Comparison of ENCODE assay signal across 33 mouse cellular contexts in genomic region chrX:93931694-93932093, GRCm38 (mm10). TPM values are rescaled to one million over a fixed set of nuclear protein-coding genes. Genes with fewer than 3 reads are reported as not detected.
"Had no signal": no experiment of that assay in that cellular context is flagged by ENCODE, and none has a peak within 500 bp of the region (broad histone marks: within the 10 kb centered on the region; RNA-seq: fewer than 3 reads in every experiment).

No protein-coding gene starts in this region.

- H3K4me3 ChIP-seq: heart, adult 2 months; heart, embryonic 13.5 days; heart, embryonic 15.5 days; hindbrain, embryonic 13.5 days; hindbrain, embryonic 15.5 days; layer of hippocampus, adult 2 months; left cerebral cortex, adult 2 months; limb, embryonic 13.5 days; limb, embryonic 15.5 days; liver, embryonic 12.5 days had no signal

- H3K9me3 ChIP-seq: heart, embryonic 13.5 days; heart, embryonic 15.5 days; hindbrain, embryonic 13.5 days; hindbrain, embryonic 15.5 days; limb, embryonic 13.5 days; limb, embryonic 15.5 days; liver, embryonic 12.5 days had no signal

- H3K4me2 ChIP-seq: heart, embryonic 11.5 days; heart, embryonic 13.5 days; heart, embryonic 15.5 days; hindbrain, embryonic 13.5 days; hindbrain, embryonic 15.5 days; limb, embryonic 13.5 days; limb, embryonic 15.5 days; liver, embryonic 12.5 days had no signal

- H3K9ac ChIP-seq: heart, embryonic 13.5 days; heart, embryonic 15.5 days; hindbrain, embryonic 13.5 days; hindbrain, embryonic 15.5 days; limb, embryonic 13.5 days; limb, embryonic 15.5 days; liver, embryonic 12.5 days; liver, embryonic 14.5 days had no signal

- H3K36me3 ChIP-seq: heart, embryonic 13.5 days; heart, embryonic 15.5 days; hindbrain, embryonic 13.5 days; hindbrain, embryonic 15.5 days; limb, embryonic 13.5 days; limb, embryonic 15.5 days; liver, embryonic 12.5 days had no signal

- ATAC-seq: hindbrain, postnatal 0 days; liver, embryonic 12.5 days had no signal

- H3K27me3 ChIP-seq: hindbrain, embryonic 15.5 days; liver, embryonic 12.5 days had no signal

- H3K4me1 ChIP-seq: heart, embryonic 13.5 days; heart, embryonic 15.5 days; hindbrain, embryonic 13.5 days; hindbrain, embryonic 15.5 days; limb, embryonic 13.5 days; limb, embryonic 15.5 days had no signal

- DNase-seq: gastrocnemius, postnatal 25 days; heart, adult 11 months; heart, adult 2 months; heart, postnatal 14 days; heart, postnatal 36 days; kidney, adult 18-20 months; kidney, adult 8-10 months; kidney, postnatal 10 days; kidney, postnatal 25 days; kidney, postnatal 4 days had no signal

- H3K27ac ChIP-seq: heart, adult 2 months; heart, embryonic 13.5 days; heart, embryonic 15.5 days; hindbrain, embryonic 13.5 days; hindbrain, embryonic 15.5 days; hindbrain, postnatal 0 days; layer of hippocampus, adult 2 months; left cerebral cortex, adult 2 months; limb, embryonic 13.5 days; limb, embryonic 15.5 days; liver, embryonic 12.5 days; liver, embryonic 14.5 days had no signal

RNA-seq across cellular contexts. Expression of gene AU015836, which starts 36.8 kb away (rescaled TPM):
- total RNA-seq: gastrocnemius, adult 18-20 months; gastrocnemius, adult 8-10 months; gastrocnemius, postnatal 25 days; gastrocnemius, postnatal 4 days; heart, adult 2 months; heart, postnatal 14 days; heart, postnatal 36 days; hematopoietic stem cell, adult 5-6 weeks; hindbrain, postnatal 0 days; layer of hippocampus, adult 2 months; layer of hippocampus, postnatal 10 days; layer of hippocampus, postnatal 25 days; left cerebral cortex, adult 2 months; left cerebral cortex, postnatal 14 days; left cerebral cortex, postnatal 36 days; liver, adult 2 months had no signal
- polyA plus RNA-seq: heart, adult 2 months; heart, embryonic 11.5 days; heart, embryonic 13.5 days; heart, embryonic 15.5 days; heart, postnatal 0 days; hindbrain, embryonic 11.5 days; hindbrain, embryonic 13.5 days; hindbrain, embryonic 15.5 days; hindbrain, postnatal 0 days; liver, adult 2 months had no signal
